Mouse (Mus musculus) myocyte (in vitro differentiated cells): Measurements from ENCODE around the gene Apod.

ENCODE experiments used
- CEBPB ChIP-seq: IDR thresholded peaks from 2 replicates; pipeline ENCODE4 v1.6.1; 2011; ENCODE audit warnings: mild to moderate bottlenecking, moderate library complexity; ENCODE audit not compliant: poor library complexity, insufficient read depth, severe bottlenecking
- MAX ChIP-seq: IDR thresholded peaks from one replicate; pipeline ENCODE4 v1.6.1; 2011; ENCODE audit warnings: low read depth, mild to moderate bottlenecking, control low read depth
- POLR2A ChIP-seq: IDR thresholded peaks from one replicate; pipeline ENCODE4 v1.6.1; 2011; ENCODE audit warnings: low read depth, mild to moderate bottlenecking, control low read depth, moderate library complexity; ENCODE audit not compliant: insufficient read length
- POLR2AphosphoS2 ChIP-seq: IDR thresholded peaks from one replicate; pipeline ENCODE4 v1.6.1; 2011; ENCODE audit warnings: low read depth, control low read depth; ENCODE audit not compliant: insufficient read length
- TCF3 ChIP-seq: IDR thresholded peaks from one replicate; pipeline ENCODE4 v1.6.1; 2011; ENCODE audit warnings: low read depth, control low read depth; ENCODE audit not compliant: insufficient read length

- TF ChIP-seq POLR2AphosphoS2 (no peak), MAX (no peak), POLR2A (no peak), CEBPB (no peak), TCF3 (no peak)
Measured at GRCm38 (mm10) chr16:31319316-31319715, 4.7 kb upstream of the Apod start.
